Mouse (Mus musculus): ENCODE results near the gene Msh5. TPM values are rescaled to one million over a fixed set of nuclear protein-coding genes. Genes with fewer than 3 reads are reported as not detected.

Msh5 gene
- total RNA-seq, 2 experiments from 2014 or later = 2.0 to 3.3 TPM

Other genes starting within 250 kb of the Msh5 start
- not detected for gene Cyp21a1, start 242.2 kb downstream of the Msh5 start, total RNA-seq (2023)
- gene Stk19, start 209.8 kb downstream of the Msh5 start, total RNA-seq (2023) = 10 to 100 TPM; 57.0 to 64.6 TPM
- 10 to 100 TPM; 74.3 to 76.9 TPM for gene Dxo, start 209.7 kb downstream of the Msh5 start, total RNA-seq (2023)
- gene Skiv2l, start 196.5 kb downstream of the Msh5 start, total RNA-seq (2023) = 100 to 1,000 TPM; 102 to 116 TPM
- 10 to 100 TPM; 29.5 to 31.1 TPM for gene Nelfe, start 196.4 kb downstream of the Msh5 start, total RNA-seq (2023)
- under 1 TPM in 1 of 2 experiments, not detected in 1; 0.38 TPM for gene Cfb, start 184.2 kb downstream of the Msh5 start, total RNA-seq (2023)
- 1 to 10 TPM; 4.7 to 5.7 TPM for gene Zbtb12, start 167.3 kb downstream of the Msh5 start, total RNA-seq (2023)
- gene Gm20547, start 164.7 kb downstream of the Msh5 start, total RNA-seq (2023) = not detected
- gene C2, start 148.5 kb downstream of the Msh5 start, total RNA-seq (2023) = 1 to 10 TPM in 1 of 2 experiments, under 1 TPM in 1; 0.35 to 2.6 TPM
- gene Ehmt2, start 148.3 kb downstream of the Msh5 start, total RNA-seq (2023) = 100 to 1,000 TPM; 127 to 138 TPM
- gene Slc44a4, start 132.3 kb downstream of the Msh5 start, total RNA-seq (2023) = not detected
- gene Neu1, start 115.5 kb downstream of the Msh5 start, total RNA-seq (2023) = 10 to 100 TPM; 43.5 to 54.2 TPM
- 10 to 100 TPM; 10.4 to 11.9 TPM for gene Hspa1b, start 87.5 kb downstream of the Msh5 start, total RNA-seq (2023)
- gene Gm20481, start 76.8 kb downstream of the Msh5 start, total RNA-seq (2023) = not detected
- 1 to 10 TPM; 3.2 to 3.6 TPM for gene Hspa1a, start 74.6 kb downstream of the Msh5 start, total RNA-seq (2023)
- not detected for gene Hspa1l, start 74.0 kb downstream of the Msh5 start, total RNA-seq (2023)
- 10 to 100 TPM; 31.7 to 37.8 TPM for gene Lsm2, start 64.9 kb downstream of the Msh5 start, total RNA-seq (2023)
- 100 to 1,000 TPM; 113 to 115 TPM for gene Vars, start 45.8 kb downstream of the Msh5 start, total RNA-seq (2023)
- gene Vwa7, start 30.2 kb downstream of the Msh5 start, total RNA-seq (2023) = under 1 TPM; 0.47 to 0.52 TPM
- 1 to 10 TPM in 1 of 2 experiments, not detected in 1; 2.3 TPM for gene Sapcd1, start 18.7 kb downstream of the Msh5 start, total RNA-seq (2023)
- gene Clic1, start 3.2 kb upstream of the Msh5 start, total RNA-seq (2023) = 100 to 1,000 TPM; 161 to 180 TPM
- 1 to 10 TPM in 1 of 2 experiments, under 1 TPM in 1; 0.86 to 4.1 TPM for gene Ddah2, start 12.3 kb upstream of the Msh5 start, total RNA-seq (2023)
- not detected for gene Ly6g6c, start 18.6 kb upstream of the Msh5 start, total RNA-seq (2023)
- gene Mpig6b, start 19.4 kb upstream of the Msh5 start, total RNA-seq (2023) = not detected
- gene Ly6g6e, start 30.2 kb upstream of the Msh5 start, total RNA-seq (2023) = not detected
- gene Ly6g6d, start 31.3 kb upstream of the Msh5 start, total RNA-seq (2023) = not detected
- not detected for gene Ly6g6f, start 38.9 kb upstream of the Msh5 start, total RNA-seq (2023)
- gene Abhd16a, start 42.5 kb upstream of the Msh5 start, total RNA-seq (2023) = 10 to 100 TPM; 73.4 to 81.3 TPM
- gene Ly6g5c, start 61.5 kb upstream of the Msh5 start, total RNA-seq (2023) = not detected
- 1 to 10 TPM; 2.7 to 5.4 TPM for gene Ly6g5b, start 68.7 kb upstream of the Msh5 start, total RNA-seq (2023)
- 10 to 100 TPM; 33.5 to 34.9 TPM for gene Gpank1, start 74.7 kb upstream of the Msh5 start, total RNA-seq (2023)
- 100 to 1,000 TPM; 152 to 162 TPM for gene Csnk2b, start 75.3 kb upstream of the Msh5 start, total RNA-seq (2023)
- 10 to 100 TPM; 26.0 to 26.8 TPM for gene D17H6S53E, start 79.6 kb upstream of the Msh5 start, total RNA-seq (2023)
- gene Apom, start 85.3 kb upstream of the Msh5 start, total RNA-seq (2023) = 1 to 10 TPM in 1 of 2 experiments, under 1 TPM in 1; 0.55 to 1.7 TPM
- 100 to 1,000 TPM; 403 to 408 TPM for gene Bag6, start 88.4 kb upstream of the Msh5 start, total RNA-seq (2023)
- gene Prrc2a, start 118.2 kb upstream of the Msh5 start, total RNA-seq (2023) = 100 to 1,000 TPM; 299 to 313 TPM
- 1 to 10 TPM; 1.2 to 2.0 TPM for gene Aif1, start 129.3 kb upstream of the Msh5 start, total RNA-seq (2023)
- 1 to 10 TPM; 4.5 to 8.7 TPM for gene Lst1, start 141.7 kb upstream of the Msh5 start, total RNA-seq (2023)
- gene Ltb, start 147.7 kb upstream of the Msh5 start, total RNA-seq (2023) = 100 to 1,000 TPM; 598 to 633 TPM
- gene Tnf, start 155.3 kb upstream of the Msh5 start, total RNA-seq (2023) = 10 to 100 TPM; 17.7 to 18.6 TPM
- gene Lta, start 158.6 kb upstream of the Msh5 start, total RNA-seq (2023) = 10 to 100 TPM; 14.1 to 17.3 TPM
- gene Gm16181, start 174.1 kb upstream of the Msh5 start, total RNA-seq (2023) = not detected
- 1 to 10 TPM; 2.8 to 3.1 TPM for gene Atp6v1g2, start 186.9 kb upstream of the Msh5 start, total RNA-seq (2023)
- 10 to 100 TPM; 15.8 to 16.0 TPM for gene Nfkbil1, start 189.0 kb upstream of the Msh5 start, total RNA-seq (2023)
- gene Ddx39b, start 195.0 kb upstream of the Msh5 start, total RNA-seq (2023) = 100 to 1,000 TPM; 432 to 439 TPM
- gene H2-D1, start 216.0 kb upstream of the Msh5 start, total RNA-seq (2023) = 1,000 to 10,000 TPM; 2,662 to 2,726 TPM